Mouse (Mus musculus): ENCODE measurements around the gene Glb1.

DNA sequence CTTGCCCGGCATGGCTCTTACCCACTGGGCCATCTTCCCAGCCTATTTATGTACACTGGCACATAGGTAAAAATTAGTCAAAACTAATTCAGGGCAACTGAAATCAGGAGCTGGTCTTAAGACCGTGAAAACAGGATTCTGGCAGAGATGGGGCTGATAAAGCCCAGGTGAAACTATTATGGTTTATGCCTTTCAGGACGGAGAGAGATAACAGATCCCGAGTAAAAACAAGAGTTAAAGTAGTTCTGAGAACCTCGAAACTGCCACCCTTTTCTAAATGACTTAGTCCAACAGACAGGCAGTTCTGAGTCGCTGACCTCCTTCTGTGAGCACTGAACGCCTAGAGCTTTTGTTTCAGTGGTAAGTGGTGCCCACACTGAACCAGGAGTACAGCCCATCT, 71.0 kb downstream of the Glb1 start:
- TF ChIP-seq CTCF (IDR thresholded peaks at IDR 0.05; ENCODE audit: borderline replicate concordance, control insufficient read depth, extremely low read depth, insufficient read depth, low read length, poor library complexity): no peak
- TF ChIP-seq POLR2A (IDR thresholded peaks at IDR 0.05; ENCODE audit: control insufficient read depth, extremely low read depth, insufficient read depth, low read length, poor library complexity): no peak
